Mouse (Mus musculus) testis, adult 2 months (tissue): ENCODE measurements around the gene Fnbp1.

Experiments used
- CTCF ChIP-seq: fragments of 200-500 bp; IDR thresholded peaks from 2 replicates; pipeline ENCODE4 v1.5.1; 2012; ENCODE audit warnings: low read depth, mild to moderate bottlenecking, inconsistent platforms, low read length, moderate library complexity; ENCODE audit not compliant: control insufficient read depth, insufficient read depth, insufficient replicate concordance
- POLR2A ChIP-seq: fragments of 200-500 bp; IDR thresholded peaks from 2 replicates; pipeline ENCODE4 v1.6.1; 2012; ENCODE audit warnings: low read depth, mild to moderate bottlenecking, inconsistent platforms, low read length, moderate library complexity; ENCODE audit not compliant: control insufficient read depth

DNA sequence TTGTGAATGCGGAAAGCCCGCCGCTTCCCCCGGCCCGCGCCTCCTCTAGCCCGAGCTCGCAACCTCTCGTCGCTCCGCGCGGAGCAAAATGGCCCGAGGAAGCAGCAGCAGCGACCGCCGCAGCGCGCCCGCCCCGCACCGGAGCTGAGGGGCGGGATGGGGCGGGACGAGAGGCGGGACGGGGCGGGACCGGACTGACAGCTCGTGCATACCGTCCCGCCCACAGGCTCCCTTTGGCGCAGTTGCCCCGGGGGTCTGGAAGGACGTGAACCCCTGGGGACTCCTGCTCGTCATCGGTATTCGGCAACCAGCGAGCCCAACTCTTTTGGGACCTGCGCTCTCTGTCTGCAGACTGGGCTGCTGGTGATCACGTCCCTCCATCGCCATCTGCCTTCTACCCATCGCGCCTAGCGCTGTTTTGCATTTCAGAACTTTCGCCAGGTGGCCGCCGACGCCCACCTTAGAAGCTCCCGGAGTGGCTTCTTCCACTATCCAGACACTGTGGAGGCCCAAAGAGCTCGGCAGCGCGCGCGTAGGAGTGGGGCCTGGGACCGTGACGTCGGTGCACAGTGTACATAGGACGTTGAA, at the start of gene Fnbp1:
- TF ChIP-seq CTCF = 0 out of 2 replicates have a peak, but pooled peaks have one; percentile 9
- TF ChIP-seq POLR2A = peak; percentile 60
